Mouse (Mus musculus) embryonic facial prominence, embryonic 15.5 days (tissue): ENCODE results near the gene Tspan2. TPM values are rescaled to one million over a fixed set of nuclear protein-coding genes. Genes with fewer than 3 reads are reported as not detected.

Experiments used
- ATAC-seq: fragments of 200-750 bp; cut with Nextera tagmentation; 2 replicates; pipeline ENCODE4 v1.8.0; 2017; ENCODE audit warnings: low read depth, moderate TSS enrichment; ENCODE audit not compliant: insufficient number of reproducible peaks, low FRiP score, low TSS enrichment
- H3K27ac ChIP-seq: fragments of 300-500 bp; sonication (generic); replicated peaks from 2 replicates; pipeline ENCODE4 v1.5.1; 2015; ENCODE audit warnings: mild to moderate bottlenecking, inconsistent platforms
- H3K27me3 ChIP-seq: fragments of 300-500 bp; sonication (generic); 2 replicates; pipeline ENCODE4 v1.6.1; 2015; ENCODE audit warnings: inconsistent platforms
- H3K36me3 ChIP-seq: fragments of 300-500 bp; sonication (generic); 2 replicates; pipeline ENCODE4 v1.6.1; 2015; ENCODE audit warnings: mild to moderate bottlenecking, inconsistent platforms
- H3K4me1 ChIP-seq: fragments of 300-500 bp; sonication (generic); 2 replicates; pipeline ENCODE4 v1.6.1; 2015; ENCODE audit warnings: inconsistent platforms
- H3K4me2 ChIP-seq: fragments of 300-500 bp; sonication (generic); replicated peaks from 2 replicates; pipeline ENCODE4 v1.6.1; 2015; ENCODE audit warnings: mild to moderate bottlenecking, inconsistent platforms
- H3K4me3 ChIP-seq: fragments of 300-500 bp; sonication (generic); replicated peaks from 2 replicates; pipeline ENCODE4 v1.5.1; 2015; ENCODE audit warnings: mild to moderate bottlenecking, inconsistent platforms
- H3K9ac ChIP-seq: fragments of 300-500 bp; sonication (generic); 2 replicates; pipeline ENCODE4 v1.6.1; 2015; ENCODE audit warnings: inconsistent platforms
- H3K9me3 ChIP-seq: fragments of 300-500 bp; sonication (generic); replicated peaks from 2 replicates; pipeline ENCODE4 v1.6.1; 2016; ENCODE audit warnings: inconsistent platforms
- WGBS: fragments of 180-500 bp; shearing (Covaris S2); methylation state at CpG from one replicate; pipeline ENCODE4 v1.1.7; 2015; 5-methylcytosine and 5-hydroxymethylcytosine counted together
- polyA plus RNA-seq: library from polyadenylated mRNA; unstranded; fragments of >200 nt; fragmentation: Nextera tagmentation; extraction: Ambion mirVana; gene quantifications from 2 replicates; pipeline ENCODE4 v1.2.1, GENCODE M21; 2015

Gene Tspan2
- polyA plus RNA-seq, 1 experiment from 2014 or later: 7.1 TPM

GRCm38 (mm10) chr3:102782618-102783017 is 48.3 kb downstream of the Tspan2 start, which contains the start of gene Tshb:
Gene Tshb, minus strand, starts transcription at chr3:102782718.
- H3K4me3 ChIP-seq: no peak within 1 kb of the TSS
- WGBS: 67% methylated on average over 2 of the region's 2 CpGs
- H3K4me2 ChIP-seq: no peak within 1 kb of the TSS
- no peaks in the 10 kb centered on the region for H3K9me3 ChIP-seq
- no peak within 1 kb of the TSS for H3K27ac ChIP-seq
- H3K36me3 ChIP-seq: no peaks in the 10 kb centered on the region
- H3K27me3 ChIP-seq: no peaks in the 10 kb centered on the region
- H3K9ac ChIP-seq: no peak within 1 kb of the TSS
- no peaks in the 10 kb centered on the region for H3K4me1 ChIP-seq
- ATAC-seq: no peak

DNA sequence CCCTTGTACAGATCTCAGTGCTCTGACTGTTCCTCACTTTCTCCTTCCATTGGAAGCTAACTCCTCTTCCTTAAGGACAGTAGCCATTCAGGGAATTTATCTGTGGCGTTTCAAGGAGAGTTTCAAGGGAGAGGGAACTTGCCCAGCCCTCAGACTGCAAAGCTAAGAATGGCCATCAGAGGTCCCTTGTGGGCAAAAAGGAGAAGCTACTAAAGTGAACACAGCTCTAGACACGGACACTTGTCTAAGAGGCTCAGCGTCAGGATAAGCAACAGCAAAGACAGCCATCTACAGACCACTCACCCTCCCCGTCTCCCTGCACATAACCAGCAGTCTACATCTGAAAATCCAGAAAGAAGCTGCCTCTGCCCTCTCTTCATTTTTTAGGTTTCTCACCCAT is 53.0 kb downstream of the Tspan2 start:
- H3K4me3 ChIP-seq: no peak overlapping the region

DNA sequence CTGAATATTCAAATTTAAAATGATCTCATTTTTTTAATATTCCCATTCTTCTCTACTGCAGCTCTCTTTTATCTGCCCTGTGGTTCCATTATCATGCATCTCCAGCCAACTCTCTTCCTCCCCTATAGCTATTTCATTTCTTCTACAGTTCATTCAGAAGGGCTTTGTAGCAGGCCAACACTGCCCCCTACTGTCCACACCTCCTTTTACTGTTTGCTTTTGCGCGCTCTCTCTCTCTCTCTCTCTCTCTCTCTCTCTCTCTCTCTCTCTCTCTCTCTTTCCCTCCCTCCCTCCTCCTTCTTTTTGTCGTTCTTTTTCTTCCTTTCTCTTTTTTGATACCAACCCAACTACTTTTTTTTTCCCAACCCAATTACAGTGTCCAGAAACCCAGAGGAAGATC is 69.6 kb downstream of the Tspan2 start:
- 1% methylated on average over 3 of the region's 3 CpGs for WGBS
- no peak overlapping the region for H3K9ac ChIP-seq

More for the DNA sequence above, 53.0 kb downstream of the Tspan2 start:
- Histone ChIP-seq H3K9ac (no peak overlapping the region), H3K4me1 (no peaks in the 10 kb centered on the region), H3K27ac (no peak overlapping the region), H3K36me3 (no peaks in the 10 kb centered on the region), H3K4me2 (no peak overlapping the region), H3K9me3 (no peaks in the 10 kb centered on the region), H3K27me3 (no peaks in the 10 kb centered on the region)
- ATAC-seq: no peak
- 40% methylated on average over 4 of the region's 4 CpGs for WGBS

DNA sequence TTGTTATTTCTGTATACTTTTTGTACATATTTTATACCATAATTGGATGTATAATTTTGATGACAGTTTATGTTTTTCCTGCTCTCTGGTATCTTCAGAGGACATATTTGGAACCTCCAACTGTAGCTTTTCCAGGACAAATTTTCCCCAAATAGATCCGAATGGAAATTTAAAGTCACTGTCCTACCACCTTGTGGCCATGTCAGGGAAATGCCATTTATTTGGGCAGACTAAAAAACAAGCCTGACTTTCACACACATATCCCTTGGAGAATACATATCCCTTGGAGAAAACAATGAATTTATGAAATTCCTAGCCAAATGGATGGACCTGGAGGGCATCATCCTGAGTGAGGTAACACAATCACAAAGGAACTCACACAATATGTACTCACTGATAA is 108.1 kb downstream of the Tspan2 start:
- no peaks in the 10 kb centered on the region for H3K9me3 ChIP-seq
- H3K4me2 ChIP-seq: no peak overlapping the region
- no peak overlapping the region for H3K9ac ChIP-seq
- no peaks in the 10 kb centered on the region for H3K27me3 ChIP-seq
- ATAC-seq: no peak
- no peak overlapping the region for H3K27ac ChIP-seq
- H3K36me3 ChIP-seq: no peaks in the 10 kb centered on the region
- no peaks in the 10 kb centered on the region for H3K4me1 ChIP-seq
- WGBS: 29% methylated on average over 1 of the region's 1 CpGs
- H3K4me3 ChIP-seq: no peak overlapping the region

More for the DNA sequence above, 69.6 kb downstream of the Tspan2 start:
- Histone ChIP-seq H3K9me3 (no peaks in the 10 kb centered on the region), H3K4me3 (no peak overlapping the region), H3K4me2 (no peak overlapping the region), H3K27me3 (no peaks in the 10 kb centered on the region), H3K36me3 (no peaks in the 10 kb centered on the region), H3K27ac (no peak overlapping the region), H3K4me1 (no peaks in the 10 kb centered on the region)
- ATAC-seq: no peak

DNA sequence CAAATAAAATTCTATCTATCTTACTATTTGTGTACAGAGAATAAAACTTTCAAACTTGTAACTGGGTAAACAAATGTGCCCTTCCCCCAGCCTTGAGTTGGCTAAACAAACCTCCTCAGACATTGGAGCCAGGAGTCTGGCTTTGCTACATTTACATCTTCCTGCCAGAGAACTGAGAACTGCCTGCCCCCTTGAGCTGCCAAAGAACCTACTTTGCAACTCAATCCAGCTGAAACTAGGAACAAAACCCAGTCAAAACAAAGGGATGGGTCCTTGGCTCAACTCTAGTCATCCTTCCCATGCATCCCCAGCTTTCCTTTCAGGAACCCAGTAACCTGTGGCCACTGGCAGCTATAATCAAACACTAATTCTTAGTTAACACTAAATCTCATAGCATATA is 114.3 kb downstream of the Tspan2 start:
- Histone ChIP-seq H3K27me3 (no peaks in the 10 kb centered on the region), H3K4me3 (no peak overlapping the region), H3K36me3 (no peaks in the 10 kb centered on the region), H3K4me1 (no peaks in the 10 kb centered on the region), H3K9ac (no peak overlapping the region), H3K4me2 (no peak overlapping the region), H3K9me3 (no peaks in the 10 kb centered on the region), H3K27ac (no peak overlapping the region)
- no peak for ATAC-seq

Other genes starting within 250 kb of the Tspan2 start
- gene Tshb, start 48.2 kb downstream of the Tspan2 start, polyA plus RNA-seq: 0.26 and 1.0 TPM in 2 replicates
- gene Sycp1, start 201.6 kb downstream of the Tspan2 start, polyA plus RNA-seq: not detected in 2 replicates
- gene Nr1h5, start 229.6 kb downstream of the Tspan2 start, polyA plus RNA-seq: 0.07 TPM in 1 of 2 replicates, not detected in the other